Comparison of ENCODE assay signal across 16 mouse cellular contexts in the genomic region with DNA sequence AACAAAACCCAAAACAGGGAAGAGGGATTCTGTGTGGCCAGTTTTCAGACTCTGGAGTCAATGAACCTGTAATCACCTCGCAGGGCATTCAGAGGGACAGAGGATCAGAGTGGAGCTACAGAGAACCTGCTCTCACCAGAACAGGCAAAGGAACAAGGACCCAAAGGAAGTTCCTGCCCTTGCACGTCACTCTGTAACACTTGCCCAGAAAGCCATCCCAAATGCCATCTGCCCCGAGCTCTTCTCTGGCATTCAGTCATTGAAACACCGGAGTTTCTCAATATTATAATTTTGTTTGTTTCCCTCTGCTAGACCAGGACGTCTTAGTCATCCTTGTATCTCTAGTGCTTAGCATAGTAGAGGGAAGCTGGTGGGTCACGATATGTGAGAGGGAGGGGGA. TPM values are rescaled to one million over a fixed set of nuclear protein-coding genes. Genes with fewer than 3 reads are reported as not detected.
DNase-seq lines count a peak whose midpoint lies in the region; ATAC-seq lines count a peak whose summit lies in the region.
"Had no signal": no experiment of that assay in that cellular context is flagged by ENCODE, and none has a peak within 500 bp of the region (broad histone marks: within the 10 kb centered on the region; RNA-seq: fewer than 3 reads in every experiment).

No protein-coding gene starts in this region.

- H3K27ac ChIP-seq in hindbrain, embryonic 14.5 days = peak overlapping the region; percentile 67; the same call in 1 of the 2 replicates
- H3K27ac ChIP-seq in hindbrain, embryonic 16.5 days (ENCODE audit: low read depth, low read length) = no peak overlapping the region
- peak overlapping the region; percentile 59 for H3K27ac ChIP-seq in limb, embryonic 15.5 days
- no peak overlapping the region for H3K27ac ChIP-seq in liver, embryonic 12.5 days
- H3K27ac ChIP-seq: midbrain, embryonic 15.5 days had no signal

- DNase-seq in hindbrain, embryonic 14.5 days (ENCODE audit: low spot score) = no peak
- peak; percentile 24 for DNase-seq in 416B (ENCODE audit: low read depth)
- DNase-seq in brain, adult 2 months (ENCODE audit: low read depth, low spot score) = peak; percentile 38
- DNase-seq in kidney, postnatal 4 days = no peak
- DNase-seq in frontal cortex, postnatal 36 days (ENCODE audit: low spot score in 2 of 2) = no peak
- DNase-seq: adrenal gland, postnatal 25 days; heart, postnatal 36 days; kidney, adult 9 months; lung, postnatal 36 days; thymus, adult 18-20 months had no signal

- no peaks in the 10 kb centered on the region for H3K9me3 ChIP-seq in hindbrain, embryonic 14.5 days (ENCODE audit: control insufficient read depth, low read length)
- no peaks in the 10 kb centered on the region for H3K9me3 ChIP-seq in hindbrain, embryonic 16.5 days (ENCODE audit: control insufficient read depth, low read length)
- no peaks in the 10 kb centered on the region for H3K9me3 ChIP-seq in limb, embryonic 15.5 days
- no peaks in the 10 kb centered on the region for H3K9me3 ChIP-seq in liver, embryonic 12.5 days (replicated peaks)
- H3K9me3 ChIP-seq: midbrain, embryonic 15.5 days had no signal

- no peak overlapping the region for H3K4me3 ChIP-seq in hindbrain, embryonic 14.5 days (replicated peaks; ENCODE audit: low read length)
- no peak overlapping the region for H3K4me3 ChIP-seq in hindbrain, embryonic 16.5 days (ENCODE audit: low read length)
- no peak overlapping the region for H3K4me3 ChIP-seq in limb, embryonic 15.5 days
- no peak overlapping the region for H3K4me3 ChIP-seq in liver, embryonic 12.5 days
- H3K4me3 ChIP-seq: midbrain, embryonic 15.5 days had no signal

- H3K4me2 ChIP-seq in hindbrain, embryonic 14.5 days (replicated peaks) = no peak overlapping the region
- H3K4me2 ChIP-seq in hindbrain, embryonic 16.5 days (ENCODE audit: low read length) = no peak overlapping the region
- H3K4me2 ChIP-seq in limb, embryonic 15.5 days = no peak overlapping the region
- H3K4me2 ChIP-seq in liver, embryonic 12.5 days = no peak overlapping the region
- H3K4me2 ChIP-seq: midbrain, embryonic 15.5 days had no signal

- peaks cover 19% of the 10 kb centered on the region for H3K4me1 ChIP-seq in hindbrain, embryonic 14.5 days (replicated peaks; ENCODE audit: control insufficient read depth, insufficient read depth, low read length)
- no peaks in the 10 kb centered on the region; the same call in 1 of the 2 replicates for H3K4me1 ChIP-seq in hindbrain, embryonic 16.5 days (ENCODE audit: control insufficient read depth, insufficient read depth, low read depth, low read length)
- H3K4me1 ChIP-seq in limb, embryonic 15.5 days = peaks cover 22% of the 10 kb centered on the region
- no peaks in the 10 kb centered on the region for H3K4me1 ChIP-seq in liver, embryonic 12.5 days
- H3K4me1 ChIP-seq: midbrain, embryonic 15.5 days had no signal

- H3K27me3 ChIP-seq in hindbrain, embryonic 14.5 days (ENCODE audit: control insufficient read depth, insufficient read depth, low read length) = no peaks in the 10 kb centered on the region
- no peaks in the 10 kb centered on the region for H3K27me3 ChIP-seq in hindbrain, embryonic 16.5 days (replicated peaks; ENCODE audit: control insufficient read depth, insufficient read depth, low read length)
- H3K27me3 ChIP-seq in limb, embryonic 15.5 days = no peaks in the 10 kb centered on the region
- no peaks in the 10 kb centered on the region for H3K27me3 ChIP-seq in liver, embryonic 12.5 days (replicated peaks)
- H3K27me3 ChIP-seq: midbrain, embryonic 15.5 days had no signal

- no peak overlapping the region for H3K9ac ChIP-seq in hindbrain, embryonic 14.5 days
- H3K9ac ChIP-seq in hindbrain, embryonic 16.5 days (ENCODE audit: low read depth, low read length) = no peak overlapping the region
- no peak overlapping the region for H3K9ac ChIP-seq in limb, embryonic 15.5 days
- H3K9ac ChIP-seq in liver, embryonic 12.5 days = no peak overlapping the region
- H3K9ac ChIP-seq: midbrain, embryonic 15.5 days had no signal

- 81% methylated on average over 6 of the region's 6 CpGs for WGBS in hindbrain, embryonic 14.5 days
- 76% methylated on average over 6 of the region's 6 CpGs for WGBS in hindbrain, embryonic 16.5 days
- 66% methylated on average over 6 of the region's 6 CpGs for WGBS in limb, embryonic 15.5 days
- WGBS in liver, embryonic 12.5 days (ENCODE audit: insufficient replicate concordance) = 78% methylated on average over 6 of the region's 6 CpGs

- H3K36me3 ChIP-seq in hindbrain, embryonic 14.5 days (replicated peaks; ENCODE audit: control insufficient read depth, insufficient read depth) = peaks cover 24% of the 10 kb centered on the region; the same call in 1 of the 2 replicates
- H3K36me3 ChIP-seq in hindbrain, embryonic 16.5 days (ENCODE audit: control insufficient read depth, insufficient read depth, low read length) = peaks cover 5% of the 10 kb centered on the region; the same call in 1 of the 2 replicates
- H3K36me3 ChIP-seq in limb, embryonic 15.5 days = peaks cover 20% of the 10 kb centered on the region
- peaks cover 51% of the 10 kb centered on the region for H3K36me3 ChIP-seq in liver, embryonic 12.5 days

- no peak for ATAC-seq in hindbrain, embryonic 14.5 days (ENCODE audit: low FRiP score)
- no peak for ATAC-seq in hindbrain, embryonic 16.5 days
- no peak for ATAC-seq in limb, embryonic 15.5 days (ENCODE audit: insufficient number of reproducible peaks, low FRiP score, low TSS enrichment, low read depth)
- no peak for ATAC-seq in liver, embryonic 12.5 days
- ATAC-seq: midbrain, embryonic 15.5 days had no signal

RNA-seq across cellular contexts. Expression of a gene that starts 39.0 kb away (rescaled TPM):
- polyA plus RNA-seq in hindbrain, embryonic 14.5 days (2014; fragmentation: Nextera tagmentation; extraction: Ambion mirVana) = 0.31 TPM in 2 replicates
- polyA plus RNA-seq in hindbrain, embryonic 16.5 days (2015; fragmentation: Nextera tagmentation; extraction: Ambion mirVana) = 0.41 and 0.61 TPM in 2 replicates
- polyA plus RNA-seq in limb, embryonic 15.5 days (2015; fragmentation: Nextera tagmentation; extraction: Ambion mirVana) = 2.4 and 2.5 TPM in 2 replicates
- 0.04 and 0.07 TPM in 2 replicates for polyA plus RNA-seq in liver, embryonic 12.5 days (2016; fragmentation: Nextera tagmentation; extraction: Ambion mirVana)
- polyA plus RNA-seq: cortical plate, adult 2 months; gonadal fat pad, adult 2 months had no signal

RNA-seq across cellular contexts. Expression of a gene that starts 46.9 kb away (rescaled TPM):
- polyA plus RNA-seq in hindbrain, embryonic 14.5 days (2014; fragmentation: Nextera tagmentation; extraction: Ambion mirVana) = 132 and 134 TPM in 2 replicates
- polyA plus RNA-seq in hindbrain, embryonic 16.5 days (2015; fragmentation: Nextera tagmentation; extraction: Ambion mirVana) = 151 TPM in 2 replicates
- polyA plus RNA-seq in limb, embryonic 15.5 days (2015; fragmentation: Nextera tagmentation; extraction: Ambion mirVana) = 200 and 226 TPM in 2 replicates
- polyA plus RNA-seq in liver, embryonic 12.5 days (2016; fragmentation: Nextera tagmentation; extraction: Ambion mirVana) = 186 and 198 TPM in 2 replicates

RNA-seq across cellular contexts. Expression of a gene that starts 54.4 kb away (rescaled TPM):
- polyA plus RNA-seq in hindbrain, embryonic 14.5 days (2014; fragmentation: Nextera tagmentation; extraction: Ambion mirVana) = 27.6 and 28.1 TPM in 2 replicates
- polyA plus RNA-seq in hindbrain, embryonic 16.5 days (2015; fragmentation: Nextera tagmentation; extraction: Ambion mirVana) = 43.6 and 47.5 TPM in 2 replicates
- 21.5 and 21.7 TPM in 2 replicates for polyA plus RNA-seq in limb, embryonic 15.5 days (2015; fragmentation: Nextera tagmentation; extraction: Ambion mirVana)
- polyA plus RNA-seq in liver, embryonic 12.5 days (2016; fragmentation: Nextera tagmentation; extraction: Ambion mirVana) = 6.0 and 6.6 TPM in 2 replicates

RNA-seq across cellular contexts. Expression of a gene that starts 56.5 kb away (rescaled TPM):
- 72.7 TPM in 2 replicates for polyA plus RNA-seq in hindbrain, embryonic 14.5 days (2014; fragmentation: Nextera tagmentation; extraction: Ambion mirVana)
- polyA plus RNA-seq in hindbrain, embryonic 16.5 days (2015; fragmentation: Nextera tagmentation; extraction: Ambion mirVana) = 66.3 and 74.9 TPM in 2 replicates
- polyA plus RNA-seq in limb, embryonic 15.5 days (2015; fragmentation: Nextera tagmentation; extraction: Ambion mirVana) = 60.8 and 70.9 TPM in 2 replicates
- 51.0 and 56.6 TPM in 2 replicates for polyA plus RNA-seq in liver, embryonic 12.5 days (2016; fragmentation: Nextera tagmentation; extraction: Ambion mirVana)

Comparison
In these comparisons a context has a peak if more than half of its experiments do, and no peak if none do; other contexts are left out.
1. H3K27ac ChIP-seq: peak in hindbrain, embryonic 14.5 days (single experiment) and limb, embryonic 15.5 days (single experiment); none in hindbrain, embryonic 16.5 days (single experiment) and liver, embryonic 12.5 days (single experiment).
2. DNase-seq: peak in 416B (single experiment) and brain, adult 2 months (single experiment); none in hindbrain, embryonic 14.5 days (single experiment), kidney, postnatal 4 days (0 of 2) and frontal cortex, postnatal 36 days (0 of 2).